Mouse (Mus musculus) ES-Bruce4 (cell line): ENCODE measurements at regions not wholly inside any gene's neighbourhood (a gene's known extent, or its start where the extent isn't known, plus 50 kb on each side); places are given as distances from the start of the nearest gene placed in this dataset.

ENCODE experiments used
- H3K27ac ChIP-seq: 2 replicates; pipeline ENCODE4 v1.5.1; 2012; ENCODE audit warnings: low read length, inconsistent platforms; ENCODE audit not compliant: insufficient read depth
- H3K27me3 ChIP-seq: 2 replicates; pipeline ENCODE4 v1.6.1; 2012; ENCODE audit warnings: mild to moderate bottlenecking, low read length, inconsistent platforms; ENCODE audit not compliant: control insufficient read depth, poor library complexity, insufficient read depth, severe bottlenecking
- H3K36me3 ChIP-seq: 2 replicates; pipeline ENCODE4 v1.6.1; 2012; ENCODE audit warnings: inconsistent platforms, mild to moderate bottlenecking, low read length, moderate library complexity; ENCODE audit not compliant: control insufficient read depth, poor library complexity, insufficient read depth, severe bottlenecking
- H3K4me1 ChIP-seq: one replicate; pipeline ENCODE4 v1.8.1; 2011; ENCODE audit warnings: low read length; ENCODE audit not compliant: control insufficient read depth, insufficient read depth
- H3K4me3 ChIP-seq: 2 replicates; pipeline ENCODE4 v1.5.1; 2011; ENCODE audit warnings: low read depth, mild to moderate bottlenecking, low read length
- H3K9ac ChIP-seq: 2 replicates; pipeline ENCODE4 v1.6.1; 2012; ENCODE audit warnings: low read depth, mild to moderate bottlenecking, inconsistent platforms; ENCODE audit not compliant: poor library complexity, severe bottlenecking
- H3K9me3 ChIP-seq: replicated peaks from 2 replicates; pipeline ENCODE4 v1.6.1; 2012; ENCODE audit warnings: mild to moderate bottlenecking, low read length, inconsistent platforms; ENCODE audit not compliant: control insufficient read depth, poor library complexity, insufficient read depth, severe bottlenecking
- CTCF ChIP-seq: IDR thresholded peaks from one replicate; pipeline ENCODE4 v1.8.1; 2011; ENCODE audit warnings: low read depth, low read length
- EP300 ChIP-seq: IDR thresholded peaks from 2 replicates; pipeline ENCODE4 v1.6.1; 2011; ENCODE audit warnings: low read depth, low read length; ENCODE audit not compliant: insufficient read depth
- POLR2A ChIP-seq: IDR thresholded peaks from one replicate; pipeline ENCODE4 v1.8.1; 2011; ENCODE audit warnings: low read length; ENCODE audit not compliant: insufficient read depth

DNA sequence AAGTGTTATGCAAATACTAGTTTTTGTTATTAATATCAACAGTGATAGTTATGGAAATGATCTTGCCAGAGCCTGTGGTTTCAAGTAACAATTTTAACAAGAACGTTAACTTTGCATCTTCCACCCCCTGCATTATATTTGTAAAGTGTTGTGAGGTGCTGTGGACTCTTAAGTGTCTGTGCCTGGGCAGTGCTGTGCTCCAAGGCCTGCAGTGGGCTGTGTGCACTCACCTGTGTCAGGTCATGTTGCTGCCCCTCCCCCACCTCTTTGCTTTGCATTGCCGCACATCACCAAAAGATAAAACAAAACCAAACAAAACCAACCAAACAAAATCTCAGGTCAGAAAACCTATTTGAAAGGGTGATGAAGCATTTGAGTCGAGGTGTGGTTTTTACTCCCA, 297.7 kb downstream of the Sec16b start:
- TF ChIP-seq POLR2A, result no peak
- no peak for TF ChIP-seq EP300
- TF ChIP-seq CTCF, result no peak
- H3K4me3 ChIP-seq, result no peak overlapping the region
- no peak overlapping the region for H3K9ac ChIP-seq
- no peaks in the 10 kb centered on the region for H3K36me3 ChIP-seq
- no peak overlapping the region for H3K27ac ChIP-seq
- no peaks in the 10 kb centered on the region for H3K4me1 ChIP-seq
- H3K27me3 ChIP-seq, result no peaks in the 10 kb centered on the region; the same call in 1 of the 2 replicates
- no peaks in the 10 kb centered on the region for H3K9me3 ChIP-seq

DNA sequence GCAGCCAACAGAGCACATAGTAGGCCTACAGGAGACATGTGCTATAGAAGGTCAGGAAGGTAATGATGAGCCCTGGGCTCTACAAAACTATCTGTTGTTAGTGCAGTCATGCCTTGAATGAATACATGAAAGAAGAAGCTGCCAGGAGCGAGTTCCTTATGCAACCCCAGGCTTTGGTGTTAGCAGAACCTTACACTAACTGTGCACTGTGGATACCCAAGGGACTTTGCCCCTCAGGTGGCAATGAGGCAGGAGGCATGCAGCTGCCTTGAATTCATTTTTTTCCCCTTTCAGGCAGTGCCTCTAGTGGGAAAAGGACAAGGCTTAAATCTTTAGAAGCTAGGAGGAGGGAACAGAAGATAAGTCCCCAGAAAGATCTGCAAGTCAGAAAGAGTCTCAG, 299.8 kb downstream of the Sec16b start:
- no peaks in the 10 kb centered on the region for H3K9me3 ChIP-seq
- no peak for TF ChIP-seq CTCF
- no peak for TF ChIP-seq EP300
- H3K9ac ChIP-seq, result no peak overlapping the region
- H3K27me3 ChIP-seq, result no peaks in the 10 kb centered on the region
- H3K27ac ChIP-seq, result no peak overlapping the region
- H3K36me3 ChIP-seq, result no peaks in the 10 kb centered on the region
- no peak overlapping the region for H3K4me3 ChIP-seq
- no peaks in the 10 kb centered on the region for H3K4me1 ChIP-seq

- no peak overlapping the region for H3K9ac ChIP-seq
- no peaks in the 10 kb centered on the region for H3K4me1 ChIP-seq
- TF ChIP-seq POLR2A (no peak), EP300 (no peak), CTCF (no peak)
- H3K27me3 ChIP-seq, result no peaks in the 10 kb centered on the region
- H3K9me3 ChIP-seq, result no peaks in the 10 kb centered on the region
- H3K4me3 ChIP-seq, result no peak overlapping the region
- no peaks in the 10 kb centered on the region for H3K36me3 ChIP-seq
- no peak overlapping the region for H3K27ac ChIP-seq
Measured at GRCm38 (mm10) chr1:157809674-157810471, 303.3 kb downstream of the Sec16b start.

DNA sequence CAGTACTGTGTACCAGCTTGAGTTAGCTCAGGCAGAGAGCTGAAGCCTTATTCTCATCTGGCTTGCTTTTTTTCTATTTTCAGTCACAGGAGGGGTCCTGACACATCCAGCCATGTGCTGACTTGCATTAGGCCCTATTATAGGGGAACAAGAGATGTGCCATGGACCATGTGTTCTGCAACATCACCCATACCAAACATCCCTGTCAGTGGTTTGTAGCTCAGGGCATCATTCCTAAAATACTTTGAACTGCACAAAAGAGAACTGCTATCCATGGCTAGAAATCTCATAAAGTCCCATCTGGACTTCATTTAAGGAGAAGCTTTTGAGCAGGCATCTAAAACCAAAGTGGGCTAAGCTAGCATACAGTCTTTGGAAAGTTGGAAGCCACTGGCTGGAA, 304.1 kb downstream of the Sec16b start:
- Histone ChIP-seq H3K4me3 (no peak overlapping the region), H3K36me3 (no peaks in the 10 kb centered on the region), H3K4me1 (no peaks in the 10 kb centered on the region), H3K27ac (no peak overlapping the region), H3K9me3 (no peaks in the 10 kb centered on the region), H3K27me3 (no peaks in the 10 kb centered on the region), H3K9ac (no peak overlapping the region)
- TF ChIP-seq POLR2A, result no peak
- no peak for TF ChIP-seq EP300
- TF ChIP-seq CTCF, result no peak

DNA sequence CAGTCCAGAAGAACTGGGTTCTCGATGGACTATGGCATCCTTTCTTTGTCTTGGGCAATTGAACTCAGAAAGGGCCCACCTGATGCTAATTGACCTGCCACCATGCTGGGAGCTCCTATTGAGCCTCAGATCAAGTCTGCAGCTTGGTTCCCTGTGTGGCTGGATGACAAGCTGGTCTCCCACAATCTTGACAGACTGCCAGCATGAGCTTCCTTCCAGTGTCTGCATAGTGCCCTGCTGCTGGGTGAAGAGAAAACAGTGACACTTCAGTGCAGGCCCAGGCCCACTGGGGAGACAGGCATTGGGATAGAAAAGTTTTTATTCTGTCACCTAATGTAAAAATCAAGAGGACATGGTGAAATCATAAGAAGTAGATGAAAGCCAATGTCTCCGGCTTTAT, 321.4 kb downstream of the Sec16b start:
- Histone ChIP-seq H3K27ac (no peak overlapping the region), H3K4me1 (no peaks in the 10 kb centered on the region), H3K9ac (no peak overlapping the region)

GRCm38 (mm10) chr1:157831511-157831910, 325.0 kb downstream of the Sec16b start:
- Histone ChIP-seq H3K4me1 (no peaks in the 10 kb centered on the region), H3K4me3 (no peak overlapping the region), H3K9me3 (no peaks in the 10 kb centered on the region), H3K27me3 (no peaks in the 10 kb centered on the region), H3K27ac (no peak overlapping the region), H3K9ac (no peak overlapping the region), H3K36me3 (no peaks in the 10 kb centered on the region)
- TF ChIP-seq EP300 (no peak), POLR2A (no peak), CTCF (no peak)

More for the DNA sequence above, 321.4 kb downstream of the Sec16b start:
- Histone ChIP-seq H3K4me3 (no peak overlapping the region), H3K36me3 (no peaks in the 10 kb centered on the region), H3K27me3 (no peaks in the 10 kb centered on the region), H3K9me3 (no peaks in the 10 kb centered on the region)
- TF ChIP-seq POLR2A, result no peak
- TF ChIP-seq EP300, result no peak
- TF ChIP-seq CTCF, result no peak
